Mouse (Mus musculus) hindlimb bud, embryonic 11.5 days (tissue): Measurements from ENCODE around the gene Gnl1.
"Not testable (repeated sequence)": the region's sequence is repeated elsewhere in the genome, so short reads cannot be mapped to it uniquely, and the experiment has no call there.

ENCODE experiments used
- DNase-seq: peaks from one replicate; pipeline ENCODE4 v3.0.0-alpha.2; 2012; ENCODE audit warnings: low read depth, low spot score; ENCODE audit errors: extremely low spot score

Gene Gnl1

GRCm38 (mm10) chr17:36023710-36024654 is 44.3 kb downstream of the Gnl1 start:
- DNase-seq, result no peak

- no peak for DNase-seq
Observed at GRCm38 (mm10) chr17:36025197-36025596, 45.5 kb downstream of the Gnl1 start.

- no peak for DNase-seq
Observed at GRCm38 (mm10) chr17:36025901-36026300, 46.2 kb downstream of the Gnl1 start.

- no peak for DNase-seq
Observed at GRCm38 (mm10) chr17:36027663-36028062, 48.0 kb downstream of the Gnl1 start.

- DNase-seq, result no peak
Observed at GRCm38 (mm10) chr17:36028879-36029619, 49.4 kb downstream of the Gnl1 start.

- not testable (repeated sequence) for DNase-seq
Observed at GRCm38 (mm10) chr17:36030046-36030702, 50.5 kb downstream of the Gnl1 start.

- not testable (repeated sequence) for DNase-seq
Observed at GRCm38 (mm10) chr17:36030703-36031582, 51.3 kb downstream of the Gnl1 start.

GRCm38 (mm10) chr17:36031583-36032331 is 52.1 kb downstream of the Gnl1 start:
- DNase-seq, result not testable (repeated sequence)

- DNase-seq, result not testable (repeated sequence)
Observed at GRCm38 (mm10) chr17:36032351-36032875, 52.8 kb downstream of the Gnl1 start, which contains the start of gene H2-T23. Gene H2-T23, minus strand, starts transcription at chr17:36032855.

GRCm38 (mm10) chr17:36034524-36034923 is 54.9 kb downstream of the Gnl1 start:
- not testable (repeated sequence) for DNase-seq

- DNase-seq, result not testable (repeated sequence)
Observed at GRCm38 (mm10) chr17:36035010-36035638, 55.5 kb downstream of the Gnl1 start.

- not testable (repeated sequence) for DNase-seq
Observed at GRCm38 (mm10) chr17:36036126-36036525, 56.5 kb downstream of the Gnl1 start.
